ENCODE assay signal across 21 mouse cellular contexts in genomic region chr6:143176076-143176475, GRCm38 (mm10). TPM values are rescaled to one million over a fixed set of nuclear protein-coding genes. Genes with fewer than 3 reads are reported as not detected.
DNase-seq lines count a peak whose midpoint lies in the region; ATAC-seq lines count a peak whose summit lies in the region.
"Had no signal": no experiment of that assay in that cellular context is flagged by ENCODE, and none has a peak within 500 bp of the region (broad histone marks: within the 10 kb centered on the region; RNA-seq: fewer than 3 reads in every experiment).

No protein-coding gene starts in this region.

- no peak overlapping the region for H3K4me3 ChIP-seq in midbrain, embryonic 11.5 days (ENCODE audit: low read depth, low read length)
- H3K4me3 ChIP-seq in midbrain, embryonic 14.5 days (replicated peaks; ENCODE audit: low read depth, low read length): no peak overlapping the region
- H3K4me3 ChIP-seq: embryonic facial prominence, embryonic 13.5 days; embryonic facial prominence, embryonic 15.5 days; erythroblast, embryonic 14.5 days; forebrain, embryonic 10.5 days; forebrain, embryonic 12.5 days had no signal

- no peak for ATAC-seq in midbrain, embryonic 11.5 days (ENCODE audit: low FRiP score)
- no peak for ATAC-seq in midbrain, embryonic 14.5 days (ENCODE audit: low FRiP score, low TSS enrichment)
- ATAC-seq: forebrain, embryonic 14.5 days had no signal

- no peak overlapping the region for H3K4me2 ChIP-seq in midbrain, embryonic 11.5 days
- H3K4me2 ChIP-seq in midbrain, embryonic 14.5 days (ENCODE audit: low read length): no peak overlapping the region
- H3K4me2 ChIP-seq: embryonic facial prominence, embryonic 13.5 days; embryonic facial prominence, embryonic 15.5 days; forebrain, embryonic 12.5 days had no signal

- intact Hi-C loops in heart, postnatal 10 days (cut with DNase I): loop anchor here (5.0 to 10.0 kb wide), 4 partner anchors 139 to 651 kb away; no protein-coding TSS in a partner anchor

- no peaks in the 10 kb centered on the region for H3K4me1 ChIP-seq in midbrain, embryonic 11.5 days (ENCODE audit: control insufficient read depth, insufficient read depth, low read length)
- H3K4me1 ChIP-seq in midbrain, embryonic 14.5 days (ENCODE audit: control insufficient read depth, insufficient read depth, low read length): 0 out of 2 replicates have a peak, but pooled peaks cover 3% of the 10 kb centered on the region

- H3K36me3 ChIP-seq in midbrain, embryonic 11.5 days (ENCODE audit: control insufficient read depth, insufficient read depth, low read length): 0 out of 2 replicates have a peak, but pooled peaks cover 3% of the 10 kb centered on the region
- H3K36me3 ChIP-seq in midbrain, embryonic 14.5 days (ENCODE audit: control insufficient read depth, insufficient read depth, low read length): peaks cover 25% of the 10 kb centered on the region

- H3K27me3 ChIP-seq in midbrain, embryonic 11.5 days (ENCODE audit: control insufficient read depth, insufficient read depth, low read length): no peaks in the 10 kb centered on the region
- H3K27me3 ChIP-seq in midbrain, embryonic 14.5 days (ENCODE audit: control insufficient read depth, insufficient read depth, low read length): no peaks in the 10 kb centered on the region
- H3K27me3 ChIP-seq: embryonic facial prominence, embryonic 13.5 days; embryonic facial prominence, embryonic 15.5 days; forebrain, embryonic 12.5 days had no signal

- H3K9ac ChIP-seq in midbrain, embryonic 11.5 days (ENCODE audit: low read length): no peak overlapping the region
- no peak overlapping the region for H3K9ac ChIP-seq in midbrain, embryonic 14.5 days (replicated peaks; ENCODE audit: low read length)
- H3K9ac ChIP-seq: embryonic facial prominence, embryonic 13.5 days; embryonic facial prominence, embryonic 15.5 days; forebrain, embryonic 12.5 days had no signal

- peak; percentile 71 for DNase-seq in adrenal gland, adult 2 months
- no peak for DNase-seq in adrenal gland, postnatal 4 days (ENCODE audit: low spot score in 2 of 2)
- peak; percentile 43 for DNase-seq in heart, adult 11 months
- no peak for DNase-seq in heart, postnatal 10 days
- DNase-seq in midbrain, embryonic 11.5 days (ENCODE audit: low spot score, missing footprints): peak; percentile 41
- DNase-seq in midbrain, embryonic 14.5 days: no peak
- peak; percentile 56 to 62 for DNase-seq in adrenal gland, postnatal 36 days
- DNase-seq in spleen, adult 18-20 months: no peak
- DNase-seq: cerebellum, adult 11 months; cerebellum, adult 18-20 months; cerebellum, adult 8-10 months; cerebellum, adult 9-11 months; cerebellum, postnatal 14 days; cerebellum, postnatal 36 days; embryo, embryonic 11 days had no signal

- 95% methylated on average over 9 of the region's 9 CpGs for WGBS in midbrain, embryonic 11.5 days
- 96% methylated on average over 9 of the region's 9 CpGs for WGBS in midbrain, embryonic 14.5 days

- H3K9me3 ChIP-seq in midbrain, embryonic 11.5 days (ENCODE audit: control insufficient read depth, low read length): no peaks in the 10 kb centered on the region
- H3K9me3 ChIP-seq in midbrain, embryonic 14.5 days (ENCODE audit: control insufficient read depth, low read length): no peaks in the 10 kb centered on the region
- H3K9me3 ChIP-seq: embryonic facial prominence, embryonic 13.5 days; embryonic facial prominence, embryonic 15.5 days; forebrain, embryonic 10.5 days; forebrain, embryonic 12.5 days had no signal

- no peak overlapping the region for H3K27ac ChIP-seq in midbrain, embryonic 11.5 days (ENCODE audit: low read depth, low read length)
- no peak overlapping the region for H3K27ac ChIP-seq in midbrain, embryonic 14.5 days (replicated peaks; ENCODE audit: low read depth, low read length)
- H3K27ac ChIP-seq: embryonic facial prominence, embryonic 13.5 days; embryonic facial prominence, embryonic 15.5 days; forebrain, embryonic 10.5 days; forebrain, embryonic 12.5 days had no signal

RNA-seq across cellular contexts. Expression of gene Etnk1, which starts 9.1 kb away (rescaled TPM):
- 10 to 100 TPM; 92.4 to 98.3 TPM for total RNA-seq in adrenal gland, adult 2 months (2021)
- 42.0 and 111 TPM in 2 replicates for polyA plus RNA-seq in adrenal gland, adult 2 months (2012; rRNA removed)
- 100 to 1,000 TPM; 102 to 108 TPM for total RNA-seq in adrenal gland, postnatal 4 days (2021)
- 10 to 100 TPM; 28.5 to 29.4 TPM for total RNA-seq in heart, postnatal 10 days (2021)
- 30.7 and 32.3 TPM in 2 replicates for polyA plus RNA-seq in midbrain, embryonic 11.5 days (2014; fragmentation: Nextera tagmentation; extraction: Ambion mirVana)
- 47.3 and 62.0 TPM in 2 replicates for polyA plus RNA-seq in midbrain, embryonic 14.5 days (2014; fragmentation: Nextera tagmentation; extraction: Ambion mirVana)
- 100 to 1,000 TPM; 115 to 119 TPM for total RNA-seq in adrenal gland, postnatal 36 days (2021)

Comparison
In these comparisons a context has a peak if more than half of its experiments do, and no peak if none do; other contexts are left out.
1. DNase-seq: peak in adrenal gland, adult 2 months (single experiment), heart, adult 11 months (single experiment), midbrain, embryonic 11.5 days (single experiment) and adrenal gland, postnatal 36 days (2 of 2); none in adrenal gland, postnatal 4 days (0 of 2), heart, postnatal 10 days (0 of 2), midbrain, embryonic 14.5 days (single experiment) and spleen, adult 18-20 months (0 of 2).